Mouse (Mus musculus): Measurements from ENCODE around the gene Fam129b. TPM values are rescaled to one million over a fixed set of nuclear protein-coding genes. Genes with fewer than 3 reads are reported as not detected.

The Fam129b gene
- total and polyA plus RNA-seq, 3 experiments = 0.26 to 0.55 (median 0.50) TPM

DNA sequence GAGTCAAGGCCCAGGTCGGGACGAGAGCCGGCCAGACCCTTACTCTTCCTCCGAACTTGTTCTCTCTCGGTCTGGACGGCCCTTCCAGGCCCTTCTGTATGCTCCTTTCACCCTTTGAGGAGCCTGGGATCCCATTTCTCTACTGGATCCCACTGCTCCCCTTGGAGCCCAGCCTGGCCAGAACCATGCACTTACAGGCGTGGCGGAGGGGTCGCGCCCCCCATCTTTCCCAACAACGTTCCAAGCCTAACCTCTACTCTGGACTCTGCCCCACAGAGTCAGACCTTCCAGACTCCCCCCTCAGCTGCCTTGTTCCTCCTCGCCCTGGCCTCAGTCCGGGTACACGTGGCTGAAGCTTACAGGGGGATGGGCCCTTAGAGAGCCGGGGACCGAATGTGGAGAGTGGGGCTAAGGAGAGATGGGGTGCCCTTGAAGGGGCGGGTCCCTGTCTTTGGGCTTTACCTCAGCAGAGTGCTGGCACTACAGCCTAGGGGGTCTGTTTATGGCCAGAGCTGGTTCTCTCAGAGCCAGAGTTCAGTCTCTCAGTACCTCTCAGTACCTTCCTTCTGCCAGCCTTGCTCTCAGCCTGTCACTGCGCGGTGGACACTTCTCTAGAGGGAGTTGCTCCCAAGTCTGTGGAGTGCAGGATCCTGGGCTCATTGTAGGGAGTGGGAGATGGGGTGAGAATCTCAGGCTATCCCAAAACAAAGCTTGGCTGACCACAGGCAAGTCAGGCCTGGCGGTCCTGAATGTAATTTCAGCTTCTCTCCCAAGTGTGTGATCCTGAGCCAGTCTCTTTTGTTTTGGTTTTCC lies 782 bp downstream of the Fam129b start:
- Histone ChIP-seq H3K79me2 (replicated peaks; ENCODE audit: control insufficient read depth, extremely low read depth, insufficient read depth, poor library complexity, severe bottlenecking) (no peaks in the 10 kb centered on the region), H3K4me1 (ENCODE audit: control insufficient read depth in 1 of 2, insufficient read depth in 2 of 2) (peaks cover 19 to 39% of the 10 kb centered on the region in 2 experiments), H3K9me3 (replicated peaks; ENCODE audit: low read length) (no peaks in the 10 kb centered on the region), H3K9ac (ENCODE audit: insufficient read depth, low read depth) (no peak overlapping the region; the same call in 1 of the 2 replicates), H3K4me3 (replicated peaks in 1 of 3; ENCODE audit: low read depth in 2 of 3, low read length in 2 of 3, poor library complexity in 1 of 3) (peak overlapping the region in 2 of 3 experiments; percentile 45 to 69), H3K4me2 (ENCODE audit: insufficient read depth, low read depth, poor library complexity, severe bottlenecking) (peak overlapping the region; percentile 91), H3K36me3 (replicated peaks in 1 of 2; ENCODE audit: control insufficient read depth in 1 of 2, insufficient read depth in 1 of 2, low read length in 1 of 2) (peaks cover 0 to 23% of the 10 kb centered on the region in 2 experiments), H3K27ac (ENCODE audit: insufficient read depth, low read depth) (no peak overlapping the region), H3K27me3 (replicated peaks) (peaks cover 3% of the 10 kb centered on the region)
- TF ChIP-seq ZNF384 (IDR thresholded peaks at IDR 0.05; ENCODE audit: low read depth, low read length) = no peak
- TF ChIP-seq JUND (conservative IDR thresholded peaks at IDR 0.05; ENCODE audit: low read depth, low read length) = no peak
- DNase-seq (ENCODE audit: extremely low read depth) = no peak
- in situ Hi-C loops (cut with MboI; ENCODE audit: low pct_ligation_motif_present, low pct_unique_long_range_greater_than_20kb, low sequenced_read_pairs) (loop anchor here (5.0 kb wide), 1 partner anchor 36 kb away; no protein-coding TSS in a partner anchor), dilution Hi-C loops (cut with MboI; ENCODE audit: extremely low pct_ligation_motif_present, extremely low pct_unique_long_range_greater_than_20kb, low sequenced_read_pairs) (no loop called here)

DNA sequence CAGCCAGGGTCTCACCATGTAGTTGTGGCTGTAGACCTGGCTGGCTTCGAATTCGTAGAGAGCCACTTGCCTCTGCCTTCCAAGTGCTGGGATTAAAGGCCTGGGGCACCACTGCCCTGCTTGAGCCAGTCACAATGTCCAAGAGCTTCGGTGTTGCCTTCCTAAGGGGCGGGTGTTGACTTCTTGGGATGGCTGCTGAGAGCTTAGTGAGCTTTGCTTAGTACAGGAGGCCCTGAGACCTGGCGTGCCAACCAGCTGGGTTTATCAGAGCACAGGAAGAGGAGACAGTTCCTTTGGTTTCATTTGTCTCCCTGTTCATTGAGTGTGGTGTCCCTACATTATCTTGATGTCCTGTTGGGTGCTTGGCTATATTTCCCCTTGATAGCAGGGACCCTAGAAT lies 1.4 kb downstream of the Fam129b start:
- dilution Hi-C loops (cut with MboI; ENCODE audit: extremely low pct_ligation_motif_present, extremely low pct_unique_long_range_greater_than_20kb, low sequenced_read_pairs) = no loop called here
- H3K4me2 ChIP-seq (ENCODE audit: insufficient read depth, low read depth, poor library complexity, severe bottlenecking) = no peak overlapping the region
- H3K79me2 ChIP-seq (replicated peaks; ENCODE audit: control insufficient read depth, extremely low read depth, insufficient read depth, poor library complexity, severe bottlenecking) = no peaks in the 10 kb centered on the region
- peaks cover 3% of the 10 kb centered on the region for H3K27me3 ChIP-seq (replicated peaks)
- H3K4me1 ChIP-seq (ENCODE audit: control insufficient read depth in 1 of 2, insufficient read depth in 2 of 2) = peaks cover 20 to 43% of the 10 kb centered on the region in 2 experiments
- no peak for DNase-seq (ENCODE audit: extremely low read depth)
- peaks cover 0 to 23% of the 10 kb centered on the region in 2 experiments for H3K36me3 ChIP-seq (replicated peaks in 1 of 2; ENCODE audit: control insufficient read depth in 1 of 2, insufficient read depth in 1 of 2, low read length in 1 of 2)
- no peak for TF ChIP-seq EP300 (IDR thresholded peaks at IDR 0.05; ENCODE audit: low read length)
- no peak for TF ChIP-seq RCOR1 (conservative IDR thresholded peaks at IDR 0.05; ENCODE audit: low read depth, low read length)
- no peak for TF ChIP-seq MAZ (IDR thresholded peaks at IDR 0.05; ENCODE audit: low read depth, low read length)
- no peak for TF ChIP-seq SIN3A (IDR thresholded peaks at IDR 0.05; ENCODE audit: low read length)
- H3K27ac ChIP-seq (ENCODE audit: insufficient read depth, low read depth) = no peak overlapping the region
- no peak overlapping the region for H3K9ac ChIP-seq (ENCODE audit: insufficient read depth, low read depth)
- in situ Hi-C loops (cut with MboI; ENCODE audit: low pct_ligation_motif_present, low pct_unique_long_range_greater_than_20kb, low sequenced_read_pairs) = loop anchor here (5.0 kb wide), 1 partner anchor 35 kb away; no protein-coding TSS in a partner anchor
- H3K9me3 ChIP-seq (replicated peaks; ENCODE audit: low read length) = no peaks in the 10 kb centered on the region
- no peak overlapping the region for H3K4me3 ChIP-seq (replicated peaks in 1 of 3; ENCODE audit: low read depth in 2 of 3, low read length in 2 of 3, poor library complexity in 1 of 3)

DNA sequence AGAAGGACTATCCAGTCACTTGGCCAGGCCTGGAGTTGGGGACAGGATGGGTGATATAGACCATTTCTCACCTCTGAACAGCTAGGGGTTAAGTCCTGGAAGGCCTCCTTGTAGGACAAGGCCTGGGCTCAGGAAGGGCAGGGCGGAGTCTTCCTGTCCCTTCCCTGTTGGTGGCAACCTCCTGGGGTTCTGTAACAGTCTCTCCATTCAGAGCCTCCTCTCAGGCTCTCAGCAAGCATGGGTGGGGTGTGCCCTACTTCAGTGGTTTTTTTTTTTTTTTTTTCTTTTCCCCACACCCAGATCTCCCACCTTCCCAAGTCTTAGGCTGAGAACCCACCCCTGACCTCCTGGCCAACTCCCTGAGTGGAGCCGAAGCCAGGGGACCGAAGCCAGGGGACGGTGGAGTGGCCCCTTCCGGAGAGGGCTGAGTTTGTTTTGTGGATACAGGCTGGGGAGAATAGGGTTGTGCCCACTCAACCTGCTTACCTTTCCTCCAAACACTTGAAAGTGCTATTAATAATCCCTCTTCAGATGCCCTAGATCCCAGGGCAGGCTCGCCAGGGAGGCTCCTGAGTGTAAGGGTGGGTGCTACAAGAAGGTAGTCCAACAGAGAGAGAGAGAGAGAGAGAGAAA lies 2.0 kb downstream of the Fam129b start:
- H3K4me2 ChIP-seq (ENCODE audit: insufficient read depth, low read depth, poor library complexity, severe bottlenecking) = no peak overlapping the region
- TF ChIP-seq JUN (IDR thresholded peaks at IDR 0.05; ENCODE audit: insufficient read depth, low read depth, low read length) (no peak), POLR2AphosphoS2 (IDR thresholded peaks at IDR 0.05; ENCODE audit: low read depth, low read length) (no peak), NELFE (IDR thresholded peaks at IDR 0.05; ENCODE audit: low read depth, low read length) (no peak), KAT2A (IDR thresholded peaks at IDR 0.05; ENCODE audit: insufficient replicate concordance, low read length) (no peak), MXI1 (IDR thresholded peaks at IDR 0.05; ENCODE audit: low read depth, low read length) (no peak), NRF1 (IDR thresholded peaks at IDR 0.05; ENCODE audit: low read depth, low read length) (no peak), UBTF (IDR thresholded peaks at IDR 0.05; ENCODE audit: low read depth, low read length) (no peak), ZNF384 (IDR thresholded peaks at IDR 0.05; ENCODE audit: low read depth, low read length) (no peak), CHD1 (IDR thresholded peaks at IDR 0.05; ENCODE audit: low read depth, low read length) (no peak), RAD21 (IDR thresholded peaks at IDR 0.05; ENCODE audit: low read depth, low read length) (no peak), MAZ (IDR thresholded peaks at IDR 0.05; ENCODE audit: low read depth, low read length) (no peak), IRF4 (IDR thresholded peaks at IDR 0.05; ENCODE audit: low read depth, low read length) (no peak), TBP (conservative IDR thresholded peaks at IDR 0.05; ENCODE audit: low read depth, low read length) (no peak), ZC3H11A (IDR thresholded peaks at IDR 0.05; ENCODE audit: low read depth, low read length) (no peak), CHD2 (IDR thresholded peaks at IDR 0.05; ENCODE audit: low read length) (no peak), USF1 (IDR thresholded peaks at IDR 0.05; ENCODE audit: low read depth, low read length) (no peak), SIN3A (IDR thresholded peaks at IDR 0.05; ENCODE audit: low read length) (no peak), E2F4 (IDR thresholded peaks at IDR 0.05; ENCODE audit: insufficient replicate concordance, low read depth, low read length) (no peak), TCF12 (IDR thresholded peaks at IDR 0.05; ENCODE audit: low read depth, low read length) (no peak), EP300 (IDR thresholded peaks at IDR 0.05; ENCODE audit: low read length) (no peak)
- peaks cover 3% of the 10 kb centered on the region for H3K27me3 ChIP-seq (replicated peaks)
- in situ Hi-C loops (cut with MboI; ENCODE audit: low pct_ligation_motif_present, low pct_unique_long_range_greater_than_20kb, low sequenced_read_pairs) = loop anchor here (5.0 kb wide), 1 partner anchor 34 kb away; no protein-coding TSS in a partner anchor
- H3K9ac ChIP-seq (ENCODE audit: insufficient read depth, low read depth) = no peak overlapping the region
- H3K36me3 ChIP-seq (replicated peaks in 1 of 2; ENCODE audit: control insufficient read depth in 1 of 2, insufficient read depth in 1 of 2, low read length in 1 of 2) = peaks cover 0 to 23% of the 10 kb centered on the region in 2 experiments
- no peaks in the 10 kb centered on the region for H3K79me2 ChIP-seq (replicated peaks; ENCODE audit: control insufficient read depth, extremely low read depth, insufficient read depth, poor library complexity, severe bottlenecking)
- no peak for DNase-seq (ENCODE audit: extremely low read depth)
- no peak overlapping the region for H3K27ac ChIP-seq (ENCODE audit: insufficient read depth, low read depth)
- no peaks in the 10 kb centered on the region for H3K9me3 ChIP-seq (replicated peaks; ENCODE audit: low read length)
- H3K4me3 ChIP-seq (replicated peaks in 1 of 3; ENCODE audit: low read depth in 2 of 3, low read length in 2 of 3, poor library complexity in 1 of 3) = no peak overlapping the region
- H3K4me1 ChIP-seq (ENCODE audit: control insufficient read depth in 1 of 2, insufficient read depth in 2 of 2) = peaks cover 20 to 44% of the 10 kb centered on the region in 2 experiments
- dilution Hi-C loops (cut with MboI; ENCODE audit: extremely low pct_ligation_motif_present, extremely low pct_unique_long_range_greater_than_20kb, low sequenced_read_pairs) = no loop called here
